Mouse (Mus musculus): Measurements from ENCODE around the gene Frs2.

- TF ChIP-seq CTCF (IDR thresholded peaks at IDR 0.05; ENCODE audit: low read depth, low read length) = no peak
- TF ChIP-seq GATA1 (IDR thresholded peaks at IDR 0.05; ENCODE audit: borderline replicate concordance, low read length) = no peak
- no peak for TF ChIP-seq TAL1 (conservative IDR thresholded peaks at IDR 0.05; ENCODE audit: low read depth, low read length)
- TF ChIP-seq GATA2 (IDR thresholded peaks at IDR 0.05; ENCODE audit: borderline replicate concordance, low read depth, low read length) = no peak
Measured at GRCm38 (mm10) chr10:117151241-117151640, 2.9 kb upstream of the Frs2 start.
